Mouse (Mus musculus) heart, embryonic 11.5 days (tissue): Measurements from ENCODE around the gene Il12rb1. TPM values are rescaled to one million over a fixed set of nuclear protein-coding genes. Genes with fewer than 3 reads are reported as not detected.

ENCODE experiments used
- microRNA-seq: library from miRNA; unstranded; fragments of <30 nt; microRNA quantifications from one replicate; pipeline ENCODE4, GENCODE M21; 2016; ENCODE audit warnings: borderline number of aligned reads
- polyA plus RNA-seq: library from polyadenylated mRNA; unstranded; fragments of >200 nt; fragmentation: Nextera tagmentation; extraction: Ambion mirVana; gene quantifications from 2 replicates; pipeline ENCODE4 v1.2.1, GENCODE M21; 2014

Gene Il12rb1
- polyA plus RNA-seq, 1 experiment from 2014 or later: not detected

Small RNA genes lying within 50 kb of the gene (microRNA-seq; reads per million reads assigned to microRNA genes)
- 1.2 reads per million, percentile 16 among the genes with 10 or more reads in this experiment for gene Mir7240

Other genes starting within 250 kb of the Il12rb1 start
- 86.0 and 95.3 TPM in 2 replicates for gene Isyna1, start 214.1 kb upstream of the Il12rb1 start, polyA plus RNA-seq
- gene Ssbp4, start 199.6 kb upstream of the Il12rb1 start, polyA plus RNA-seq: 72.5 and 78.9 TPM in 2 replicates
- gene Lrrc25, start 192.3 kb upstream of the Il12rb1 start, polyA plus RNA-seq: 0.19 and 0.59 TPM in 2 replicates
- 0.26 and 0.37 TPM in 2 replicates for gene Gdf15, start 176.0 kb upstream of the Il12rb1 start, polyA plus RNA-seq
- 38.9 and 41.6 TPM in 2 replicates for gene Pgpep1, start 148.1 kb upstream of the Il12rb1 start, polyA plus RNA-seq
- 296 and 308 TPM in 2 replicates for gene Lsm4, start 135.2 kb upstream of the Il12rb1 start, polyA plus RNA-seq
- gene Jund, start 109.5 kb upstream of the Il12rb1 start, polyA plus RNA-seq: 97.8 and 102 TPM in 2 replicates
- not detected in 2 replicates for gene Iqcn, start 105.0 kb upstream of the Il12rb1 start, polyA plus RNA-seq
- gene Gm3336, start 89.9 kb upstream of the Il12rb1 start, polyA plus RNA-seq: not detected in 2 replicates
- gene Pde4c, start 84.7 kb upstream of the Il12rb1 start, polyA plus RNA-seq: not detected in 2 replicates
- 16.2 and 21.3 TPM in 2 replicates for gene Rab3a, start 53.8 kb upstream of the Il12rb1 start, polyA plus RNA-seq
- 42.5 and 42.6 TPM in 2 replicates for gene Mpv17l2, start 47.5 kb upstream of the Il12rb1 start, polyA plus RNA-seq
- 21.5 and 23.1 TPM in 2 replicates for gene Pik3r2, start 31.7 kb upstream of the Il12rb1 start, polyA plus RNA-seq
- 7.8 and 8.5 TPM in 2 replicates for gene Mast3, start 3.4 kb upstream of the Il12rb1 start, polyA plus RNA-seq
- 2.4 and 3.2 TPM in 2 replicates for gene Arrdc2, start 31.3 kb downstream of the Il12rb1 start, polyA plus RNA-seq
- 0.55 and 1.1 TPM in 2 replicates for gene Kcnn1, start 54.8 kb downstream of the Il12rb1 start, polyA plus RNA-seq
- 102 and 109 TPM in 2 replicates for gene Ccdc124, start 65.5 kb downstream of the Il12rb1 start, polyA plus RNA-seq
- gene Slc5a5, start 84.3 kb downstream of the Il12rb1 start, polyA plus RNA-seq: 0.06 TPM in 1 of 2 replicates, not detected in the other
- gene Rpl18a, start 89.0 kb downstream of the Il12rb1 start, polyA plus RNA-seq: 2,782 and 3,146 TPM in 2 replicates
- gene Map1s, start 97.5 kb downstream of the Il12rb1 start, polyA plus RNA-seq: 26.0 and 31.1 TPM in 2 replicates